Mouse (Mus musculus) midbrain, embryonic 14.5 days (tissue): Measurements from ENCODE around the gene Fancd2os. TPM values are rescaled to one million over a fixed set of nuclear protein-coding genes. Genes with fewer than 3 reads are reported as not detected.

Experiments
- ATAC-seq: fragments of 200-750 bp; cut with Nextera tagmentation; 2 replicates; pipeline ENCODE4 v1.8.0; 2017; ENCODE audit warnings: moderate number of reproducible peaks, moderate library complexity; ENCODE audit not compliant: low FRiP score, low TSS enrichment
- DNase-seq: peaks from one replicate; pipeline ENCODE4 v3.0.0-alpha.2; 2015
- H3K27ac ChIP-seq: fragments of 300-500 bp; sonication (generic); replicated peaks from 2 replicates; pipeline ENCODE4 v1.5.1; 2014; ENCODE audit warnings: mild to moderate bottlenecking, low read depth, low read length, moderate library complexity
- H3K27me3 ChIP-seq: fragments of 300-500 bp; sonication (generic); 2 replicates; pipeline ENCODE4 v1.6.1; 2014; ENCODE audit warnings: low read length, control low read depth, mixed read lengths; ENCODE audit not compliant: control insufficient read depth, insufficient read depth
- H3K36me3 ChIP-seq: fragments of 300-500 bp; sonication (generic); 2 replicates; pipeline ENCODE4 v1.6.1; 2014; ENCODE audit warnings: low read length, control low read depth; ENCODE audit not compliant: control insufficient read depth, insufficient read depth
- H3K4me1 ChIP-seq: fragments of 300-500 bp; sonication (generic); 2 replicates; pipeline ENCODE4 v1.6.1; 2014; ENCODE audit warnings: mild to moderate bottlenecking, antibody characterized with exemption, low read length, control low read depth; ENCODE audit not compliant: control insufficient read depth, insufficient read depth
- H3K4me2 ChIP-seq: fragments of 300-500 bp; sonication (generic); 2 replicates; pipeline ENCODE4 v1.6.1; 2014; ENCODE audit warnings: mild to moderate bottlenecking, low read length, moderate library complexity
- H3K4me3 ChIP-seq: fragments of 300-500 bp; sonication (generic); replicated peaks from 2 replicates; pipeline ENCODE4 v1.5.1; 2014; ENCODE audit warnings: low read depth, low read length
- H3K9ac ChIP-seq: fragments of 300-500 bp; sonication (generic); replicated peaks from 2 replicates; pipeline ENCODE4 v1.6.1; 2014; ENCODE audit warnings: mild to moderate bottlenecking, low read length, moderate library complexity
- H3K9me3 ChIP-seq: fragments of 300-500 bp; sonication (generic); 2 replicates; pipeline ENCODE4 v1.6.1; 2016; ENCODE audit warnings: low read length, control low read depth, mixed read lengths; ENCODE audit not compliant: control insufficient read depth
- WGBS: fragments of 180-500 bp; shearing (Covaris S2); extraction: QIAGEN DNeasy Blood & Tissue Kit; methylation state at CpG from one replicate; pipeline ENCODE4 v1.1.7; 2014; 5-methylcytosine and 5-hydroxymethylcytosine counted together
- polyA plus RNA-seq: library from polyadenylated mRNA; unstranded; fragments of >200 nt; fragmentation: Nextera tagmentation; extraction: Ambion mirVana; gene quantifications from 2 replicates; pipeline ENCODE4 v1.2.1, GENCODE M21; 2014

Fancd2os gene
- polyA plus RNA-seq, 1 experiment from 2014 or later: not detected

DNA sequence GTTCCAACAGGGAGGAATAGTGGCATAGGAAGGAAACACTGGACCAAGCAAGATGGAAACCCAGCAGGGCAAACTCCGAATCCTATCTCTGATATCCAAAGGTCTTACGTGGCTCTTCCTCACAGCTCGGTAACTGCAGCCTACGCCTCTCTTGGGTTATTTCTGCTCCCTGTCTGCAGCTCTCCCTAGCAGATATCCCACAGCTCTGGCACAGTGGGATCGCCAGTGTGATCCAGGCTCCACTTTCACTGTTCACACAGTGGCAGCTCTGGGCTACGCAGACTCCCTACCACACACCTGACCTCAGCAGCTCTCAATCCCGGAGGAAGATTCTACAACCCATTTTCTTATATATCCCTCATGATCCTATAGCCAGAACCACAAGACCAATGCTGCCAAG is 13.6 kb upstream of the Fancd2os start:
- Histone ChIP-seq H3K9ac (no peak overlapping the region), H3K4me2 (no peak overlapping the region), H3K36me3 (peaks cover 46% of the 10 kb centered on the region), H3K4me1 (no peaks in the 10 kb centered on the region), H3K27me3 (no peaks in the 10 kb centered on the region), H3K4me3 (no peak overlapping the region), H3K27ac (no peak overlapping the region), H3K9me3 (no peaks in the 10 kb centered on the region)
- WGBS: 97% methylated on average over 7 of the region's 7 CpGs
- DNase-seq (no peak), ATAC-seq (no peak)

DNA sequence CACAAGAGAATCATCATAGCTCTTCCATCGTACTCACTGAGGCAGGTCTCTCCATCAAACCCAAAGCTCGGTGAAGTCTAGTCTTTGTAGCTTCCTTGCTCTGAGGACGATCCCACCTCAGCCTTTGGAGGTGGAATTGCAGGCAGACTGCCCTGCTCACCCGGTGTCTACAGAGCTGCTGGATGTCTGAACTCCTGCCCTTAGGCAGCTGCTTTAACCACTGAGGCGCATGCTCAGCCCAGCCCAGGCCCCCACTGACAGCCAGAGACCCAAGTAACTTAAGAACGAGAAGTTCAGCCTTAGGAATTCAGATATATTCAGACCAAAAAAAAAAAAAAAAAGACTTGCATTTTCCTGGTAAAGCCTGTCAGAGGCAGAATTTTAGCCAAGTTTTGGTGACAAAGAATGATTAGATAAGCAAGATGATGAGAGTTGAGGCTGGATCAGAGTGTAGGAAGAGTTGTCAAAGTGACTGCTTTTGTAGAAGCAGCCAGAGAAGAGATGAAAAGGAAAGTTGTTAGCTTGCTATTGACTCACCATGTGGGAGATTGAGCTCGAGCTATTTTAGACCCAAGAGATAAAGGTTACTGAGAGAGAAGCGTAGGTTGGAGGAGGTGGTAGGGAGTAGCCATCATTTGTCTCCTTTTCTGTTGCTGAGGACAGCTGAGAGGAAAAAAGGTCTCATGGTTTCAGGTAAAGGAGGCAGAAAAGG is 11.9 kb upstream of the Fancd2os start:
- no peak overlapping the region for H3K9ac ChIP-seq
- H3K4me3 ChIP-seq: no peak overlapping the region
- no peaks in the 10 kb centered on the region for H3K9me3 ChIP-seq
- no peak overlapping the region for H3K27ac ChIP-seq
- no peaks in the 10 kb centered on the region for H3K4me1 ChIP-seq
- H3K36me3 ChIP-seq: peaks cover 37% of the 10 kb centered on the region
- no peaks in the 10 kb centered on the region for H3K27me3 ChIP-seq
- no peak for ATAC-seq
- H3K4me2 ChIP-seq: no peak overlapping the region
- DNase-seq: no peak
- 96% methylated on average over 8 of the region's 8 CpGs for WGBS

DNA sequence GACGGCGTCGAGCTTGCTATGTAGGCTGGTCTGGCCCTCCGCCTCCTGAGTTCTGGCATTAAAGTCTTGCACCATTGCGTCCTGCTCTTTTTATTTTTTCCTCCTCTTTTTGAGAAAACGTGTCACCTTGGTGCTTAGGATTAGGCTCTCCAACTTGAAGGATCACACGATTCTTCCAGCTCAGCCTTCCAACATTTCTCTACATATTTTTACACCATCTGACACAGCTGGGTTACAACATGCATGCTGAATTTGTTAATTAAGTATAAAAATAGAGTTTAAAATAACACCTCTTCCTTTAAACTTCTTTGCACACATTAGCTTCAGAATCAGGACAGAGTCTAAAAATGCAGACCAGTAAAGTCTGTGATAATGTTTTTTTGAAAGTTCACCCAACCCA is 8.8 kb upstream of the Fancd2os start:
- 96% methylated on average over 7 of the region's 7 CpGs for whole genome bisulfite sequencing
- Histone ChIP-seq H3K9ac (no peak overlapping the region), H3K9me3 (no peaks in the 10 kb centered on the region), H3K27me3 (no peaks in the 10 kb centered on the region), H3K36me3 (peaks cover 9% of the 10 kb centered on the region), H3K27ac (no peak overlapping the region), H3K4me3 (no peak overlapping the region), H3K4me2 (no peak overlapping the region), H3K4me1 (peaks cover 12% of the 10 kb centered on the region)
- no peak for DNase-seq
- ATAC-seq: no peak

DNA sequence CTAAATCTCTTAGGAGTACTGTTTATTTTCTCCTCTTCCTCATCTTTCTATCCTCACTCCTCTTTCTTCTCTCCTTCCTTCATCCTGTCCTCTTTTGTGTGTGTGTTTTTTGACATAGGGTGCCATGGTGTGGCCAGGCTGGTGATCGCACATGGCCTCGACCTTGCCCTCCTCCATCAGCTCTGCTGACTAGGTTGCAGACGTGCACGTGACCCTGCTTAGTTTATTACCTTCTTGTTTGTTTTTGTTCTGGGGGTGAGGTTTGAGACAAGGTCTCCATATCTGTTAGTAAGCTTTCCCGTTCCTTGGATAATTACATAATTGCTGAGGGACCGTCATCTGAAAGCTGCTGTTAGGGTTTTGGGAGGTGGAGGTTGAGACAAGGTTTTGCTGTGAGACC is 8.4 kb upstream of the Fancd2os start:
- DNase-seq (no peak), ATAC-seq (no peak)
- Histone ChIP-seq H3K27me3 (no peaks in the 10 kb centered on the region), H3K4me1 (peaks cover 12% of the 10 kb centered on the region), H3K9me3 (no peaks in the 10 kb centered on the region), H3K4me3 (no peak overlapping the region), H3K9ac (no peak overlapping the region), H3K4me2 (no peak overlapping the region), H3K36me3 (peaks cover 9% of the 10 kb centered on the region), H3K27ac (no peak overlapping the region)
- WGBS: 92% methylated on average over 6 of the region's 6 CpGs

DNA sequence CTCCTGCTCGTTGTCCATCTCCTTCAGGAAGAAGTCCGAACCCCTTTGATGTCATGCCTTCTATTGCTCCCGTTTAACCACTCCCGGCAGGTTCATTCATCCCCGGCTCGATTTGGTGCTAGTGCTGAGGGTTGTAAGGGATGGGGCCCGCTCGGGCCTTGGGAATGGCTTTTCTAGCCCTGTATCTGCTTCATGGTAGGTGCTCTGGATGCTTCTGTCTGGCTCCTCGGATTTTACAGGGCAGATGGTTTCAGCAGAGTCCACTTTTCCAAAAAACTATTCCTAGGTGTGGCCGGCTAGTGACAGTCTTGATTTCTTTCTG is 4.7 kb upstream of the Fancd2os start:
- 5% methylated on average over 10 of the region's 10 CpGs for WGBS
- Histone ChIP-seq H3K4me1 (peaks cover 12% of the 10 kb centered on the region), H3K36me3 (peaks cover 8% of the 10 kb centered on the region), H3K9me3 (no peaks in the 10 kb centered on the region), H3K9ac (peak overlapping the region; percentile 86), H3K27me3 (no peaks in the 10 kb centered on the region), H3K4me2 (peak overlapping the region; percentile 76), H3K27ac (peak overlapping the region; percentile 82), H3K4me3 (peak overlapping the region; percentile 91)
- ATAC-seq: peak; percentile 38; the same call in 1 of the 2 replicates
- DNase-seq: no peak

DNA sequence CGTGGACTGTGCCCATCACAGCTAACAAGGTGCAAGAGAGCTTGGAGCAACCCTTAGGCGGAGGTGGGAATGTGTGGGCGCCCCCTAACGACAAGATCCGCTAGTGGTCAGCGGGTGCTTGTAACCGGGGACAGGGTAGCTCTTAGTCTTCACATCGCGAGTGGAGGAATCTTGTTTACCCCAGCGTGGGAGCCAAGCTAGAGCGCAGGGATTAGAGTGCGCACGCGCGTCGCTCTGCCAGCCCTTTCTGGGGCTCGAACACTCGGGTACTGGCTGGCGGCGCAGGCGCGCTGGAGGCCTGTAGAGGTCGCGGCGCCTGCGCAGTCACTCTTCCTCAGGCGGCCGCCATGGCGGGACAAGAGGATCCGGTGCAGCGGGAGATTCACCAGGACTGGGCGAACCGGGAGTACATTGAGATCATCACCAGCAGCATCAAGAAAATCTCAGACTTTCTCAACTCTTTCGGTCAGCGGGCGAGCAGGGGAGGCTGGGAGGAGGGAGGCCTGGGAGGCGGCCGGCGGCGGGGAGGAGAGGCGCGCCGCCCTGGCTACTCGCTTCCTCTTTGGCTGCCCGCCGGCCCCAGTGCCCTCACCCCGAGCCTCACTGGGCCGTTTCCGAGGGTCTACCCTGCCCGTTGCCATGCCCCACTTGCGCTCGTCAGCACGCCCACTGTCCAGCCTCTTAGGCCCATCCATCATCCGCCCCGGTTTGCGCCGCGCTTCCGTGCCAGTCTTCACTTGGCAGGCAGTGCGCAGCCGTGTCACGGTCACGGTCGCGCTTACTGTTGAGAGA is 4.1 kb upstream of the Fancd2os start, which contains the start of gene Brk1:
TSS of gene Brk1 (plus strand) at position 341 of the 792 bp plus-strand sequence.
- peaks cover 3% of the 10 kb centered on the region for H3K36me3 ChIP-seq
- peak within 1 kb of the TSS; percentile 82 for H3K27ac ChIP-seq
- H3K9ac ChIP-seq: peak within 1 kb of the TSS; percentile 86
- peaks cover 12% of the 10 kb centered on the region for H3K4me1 ChIP-seq
- no peaks in the 10 kb centered on the region for H3K27me3 ChIP-seq
- peak within 1 kb of the TSS; percentile 91 for H3K4me3 ChIP-seq
- DNase-seq (peak; percentile 96), ATAC-seq (peak; percentile 92)
- H3K4me2 ChIP-seq: peak within 1 kb of the TSS; percentile 76
- WGBS: under 1% methylated on average over 65 of the region's 65 CpGs
- H3K9me3 ChIP-seq: no peaks in the 10 kb centered on the region

DNA sequence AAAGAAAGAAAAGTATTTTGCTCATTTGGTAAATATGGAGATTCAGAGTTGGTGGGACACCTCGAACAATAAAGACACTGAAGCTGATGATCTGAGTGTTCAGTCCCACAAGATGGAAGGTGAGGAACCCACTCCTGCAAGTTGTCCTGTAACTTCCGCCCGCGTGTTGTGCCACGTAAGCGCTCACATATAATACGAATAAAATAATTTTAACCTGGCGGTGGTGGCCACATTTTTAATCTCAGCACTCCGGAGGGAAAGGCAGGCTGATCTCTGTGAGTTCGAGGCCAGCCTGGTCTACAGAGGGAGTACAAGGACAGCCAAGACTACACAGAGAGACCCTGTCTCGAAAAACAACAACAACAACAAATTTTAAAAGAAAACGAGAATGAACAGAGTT is 3.5 kb upstream of the Fancd2os start:
- H3K36me3 ChIP-seq: peaks cover 3% of the 10 kb centered on the region; the same call in 1 of the 2 replicates
- no peaks in the 10 kb centered on the region for H3K9me3 ChIP-seq
- no peak for DNase-seq
- ATAC-seq: no peak
- WGBS: 51% methylated on average over 12 of the region's 12 CpGs
- peak overlapping the region; percentile 86 for H3K9ac ChIP-seq
- H3K4me2 ChIP-seq: peak overlapping the region; percentile 76
- H3K4me1 ChIP-seq: peaks cover 12% of the 10 kb centered on the region
- H3K27ac ChIP-seq: peak overlapping the region; percentile 69
- no peaks in the 10 kb centered on the region for H3K27me3 ChIP-seq
- H3K4me3 ChIP-seq: peak overlapping the region; percentile 91

DNA sequence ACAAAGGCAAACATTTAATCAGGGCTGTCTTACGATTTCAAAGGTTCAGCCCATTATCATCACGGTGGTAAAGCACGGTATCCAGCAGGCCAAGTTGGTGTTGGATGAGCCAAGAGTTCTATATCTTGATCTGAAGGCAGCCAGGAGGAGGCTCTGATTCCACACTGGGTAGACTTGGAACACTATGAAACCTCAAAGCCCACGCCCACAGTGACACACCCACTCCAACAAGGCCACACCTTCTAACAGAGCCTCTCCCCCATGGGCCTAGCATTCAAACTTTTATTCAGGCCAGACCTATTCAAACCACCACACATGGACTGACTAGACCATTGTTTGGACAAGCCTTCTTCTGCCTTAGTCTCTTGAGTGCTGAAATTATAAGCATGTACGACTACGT is 2.3 kb upstream of the Fancd2os start:
- Histone ChIP-seq H3K27ac (no peak overlapping the region), H3K4me2 (no peak overlapping the region), H3K27me3 (no peaks in the 10 kb centered on the region), H3K36me3 (peaks cover 3% of the 10 kb centered on the region; the same call in 1 of the 2 replicates), H3K9ac (no peak overlapping the region), H3K4me1 (peaks cover 12% of the 10 kb centered on the region), H3K4me3 (no peak overlapping the region), H3K9me3 (no peaks in the 10 kb centered on the region)
- ATAC-seq (no peak), DNase-seq (no peak)
- WGBS: 95% methylated on average over 6 of the region's 6 CpGs
